Mouse (Mus musculus) urinary bladder, postnatal 10 days (tissue): ENCODE measurements around the gene Ubtd2.

Experiments
- DNase-seq: peaks from one replicate; pipeline ENCODE4 v3.0.0; 2022; ENCODE audit warnings: low spot score

The Ubtd2 gene

DNA sequence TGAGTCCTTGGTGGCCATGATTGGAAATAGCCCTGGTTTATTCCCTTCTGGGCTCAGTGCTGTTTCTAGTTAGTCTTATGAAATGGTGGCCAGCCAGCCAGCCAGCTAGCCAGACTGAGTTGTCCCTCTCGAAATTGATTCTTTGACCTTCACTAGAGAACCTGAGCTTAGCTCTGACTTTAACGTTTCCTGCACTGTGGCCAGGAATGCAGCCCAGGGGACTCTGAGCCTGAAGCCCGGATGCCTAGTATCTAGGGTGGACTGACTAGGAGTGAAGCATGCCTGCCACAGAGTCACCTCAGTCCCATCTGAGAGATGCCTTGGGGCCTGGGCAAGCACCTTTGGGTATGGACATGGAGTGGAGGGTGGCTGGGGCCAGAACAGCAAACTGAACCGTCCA lies 109.5 kb downstream of the Ubtd2 start:
- DNase-seq: no peak

DNA sequence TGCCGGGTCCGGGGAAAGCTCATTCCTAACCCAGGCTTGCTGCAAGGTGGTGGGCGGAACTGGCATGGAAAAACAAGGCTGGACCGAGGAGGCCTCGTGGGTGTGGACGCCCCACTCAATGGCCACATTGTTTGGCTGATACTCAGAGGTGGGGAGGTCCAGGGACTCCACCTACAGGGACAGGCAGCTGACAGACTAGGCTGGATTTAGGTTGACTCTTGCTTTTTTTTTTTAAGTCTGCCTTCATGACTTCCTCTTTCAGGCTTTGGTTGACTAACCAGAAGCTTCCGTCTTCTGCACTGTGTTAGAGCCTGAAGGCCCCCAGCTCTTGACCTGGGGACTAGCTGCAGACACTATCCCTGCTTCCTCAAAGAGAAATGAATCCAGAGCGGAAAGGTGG lies 109.9 kb downstream of the Ubtd2 start:
- no peak for DNase-seq

DNA sequence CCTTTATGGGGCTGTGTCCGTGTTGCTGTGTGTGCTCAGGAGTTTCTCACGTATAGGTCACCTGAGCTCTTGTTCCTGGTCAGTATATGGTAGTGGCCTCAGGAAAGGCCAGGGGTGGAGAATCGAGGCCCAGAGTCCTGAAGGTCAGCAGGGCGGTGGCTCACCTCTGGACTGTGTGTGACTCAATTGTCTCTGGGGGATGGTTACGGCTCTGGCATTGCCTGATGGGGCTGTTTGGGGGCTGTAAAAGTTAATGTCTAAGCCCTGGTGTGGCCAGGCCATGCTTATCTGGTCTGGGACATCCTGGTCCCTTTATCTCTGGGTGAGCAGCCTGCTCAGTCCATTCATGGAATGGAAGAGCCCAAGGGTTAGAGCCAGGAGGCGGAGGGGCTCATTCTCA lies 111.0 kb downstream of the Ubtd2 start:
- no peak for DNase-seq
